In the genomic region with DNA sequence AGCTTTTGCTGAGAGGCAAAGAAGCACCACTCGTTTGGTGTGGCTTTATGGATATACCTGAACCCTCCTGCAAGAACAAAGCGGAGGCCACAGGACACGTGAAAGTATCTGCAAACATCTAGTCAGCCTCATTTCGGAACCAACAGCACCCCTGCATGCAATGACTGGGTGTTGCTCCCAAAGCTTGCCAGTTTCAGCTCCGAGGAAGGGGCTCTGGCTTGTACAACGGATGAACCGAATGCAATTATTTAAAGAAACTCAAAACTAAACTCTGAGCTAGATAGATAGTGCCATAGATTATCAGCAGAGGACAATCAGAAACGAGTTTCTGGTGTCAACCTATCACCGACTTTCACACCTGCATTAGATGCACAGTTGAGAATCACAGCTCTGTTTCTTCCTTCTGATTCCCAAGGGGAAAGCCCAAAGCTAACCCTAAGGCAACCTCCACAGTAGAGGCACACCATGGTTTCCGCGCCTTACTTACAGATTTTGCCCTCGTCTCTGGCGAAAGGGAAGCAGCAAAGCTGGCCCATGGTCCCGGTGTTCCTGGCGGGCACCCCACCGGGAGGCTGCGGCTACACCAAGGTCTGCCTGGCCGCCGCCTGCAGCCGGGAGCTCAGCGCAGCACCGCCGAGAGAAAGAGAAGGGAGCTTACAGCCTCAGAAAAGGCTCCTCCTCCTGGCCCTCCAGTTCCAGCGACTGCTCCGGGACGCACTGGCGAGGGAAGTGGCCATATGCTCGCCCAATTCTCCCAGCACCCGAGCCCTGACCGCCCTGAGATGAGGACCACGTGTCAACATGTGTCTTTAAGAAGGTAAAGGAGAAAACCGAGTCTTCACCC, we compare ENCODE assay signal across 8 mouse cellular contexts.
DNase-seq lines count a peak whose midpoint lies in the region; ATAC-seq lines count a peak whose summit lies in the region.

No protein-coding gene starts in this region.

- 15% methylated on average over 32 of the region's 32 CpGs for WGBS in liver, embryonic 13.5 days (ENCODE audit: insufficient replicate concordance)

- no peak overlapping the region for H3K27ac ChIP-seq in liver, embryonic 13.5 days

- peak overlapping the region; percentile 39; the same call in 1 of the 2 replicates for H3K9ac ChIP-seq in liver, embryonic 13.5 days

- no peaks in the 10 kb centered on the region for H3K36me3 ChIP-seq in liver, embryonic 13.5 days

- H3K4me1 ChIP-seq in liver, embryonic 13.5 days (replicated peaks), result peaks cover 12% of the 10 kb centered on the region; the same call in 1 of the 2 replicates

- peak; percentile 67 for DNase-seq in NIH3T3 (ENCODE audit: low read depth)
- DNase-seq in cerebellum, adult 9-11 months, result peak; percentile 92
- DNase-seq in heart, postnatal 25 days (ENCODE audit: low spot score), result peak; percentile 7
- peak; percentile 44 to 45 for DNase-seq in kidney, postnatal 25 days
- DNase-seq in liver, embryonic 13.5 days, result no peak
- DNase-seq in neural tube, embryonic 10.5 days (ENCODE audit: extremely low spot score, low spot score), result peak; percentile 63
- DNase-seq in thymus, postnatal 4 days, result peak; percentile 40

- H3K4me2 ChIP-seq in liver, embryonic 13.5 days, result peak overlapping the region; percentile 60

- peak overlapping the region; percentile 42 for H3K4me3 ChIP-seq in liver, embryonic 13.5 days (replicated peaks)

- peak; percentile 94 for ATAC-seq in frontal cortex, adult (ENCODE audit: low TSS enrichment)
- no peak for ATAC-seq in liver, embryonic 13.5 days (ENCODE audit: low read depth)

- peaks cover 20% of the 10 kb centered on the region for H3K27me3 ChIP-seq in liver, embryonic 13.5 days

- intact Hi-C loops in heart, postnatal 25 days (cut with DNase I), result no loop called here

- H3K9me3 ChIP-seq in liver, embryonic 13.5 days (replicated peaks), result no peaks in the 10 kb centered on the region
